Comparison of ENCODE assay signal across 8 mouse cellular contexts in the genomic region with DNA sequence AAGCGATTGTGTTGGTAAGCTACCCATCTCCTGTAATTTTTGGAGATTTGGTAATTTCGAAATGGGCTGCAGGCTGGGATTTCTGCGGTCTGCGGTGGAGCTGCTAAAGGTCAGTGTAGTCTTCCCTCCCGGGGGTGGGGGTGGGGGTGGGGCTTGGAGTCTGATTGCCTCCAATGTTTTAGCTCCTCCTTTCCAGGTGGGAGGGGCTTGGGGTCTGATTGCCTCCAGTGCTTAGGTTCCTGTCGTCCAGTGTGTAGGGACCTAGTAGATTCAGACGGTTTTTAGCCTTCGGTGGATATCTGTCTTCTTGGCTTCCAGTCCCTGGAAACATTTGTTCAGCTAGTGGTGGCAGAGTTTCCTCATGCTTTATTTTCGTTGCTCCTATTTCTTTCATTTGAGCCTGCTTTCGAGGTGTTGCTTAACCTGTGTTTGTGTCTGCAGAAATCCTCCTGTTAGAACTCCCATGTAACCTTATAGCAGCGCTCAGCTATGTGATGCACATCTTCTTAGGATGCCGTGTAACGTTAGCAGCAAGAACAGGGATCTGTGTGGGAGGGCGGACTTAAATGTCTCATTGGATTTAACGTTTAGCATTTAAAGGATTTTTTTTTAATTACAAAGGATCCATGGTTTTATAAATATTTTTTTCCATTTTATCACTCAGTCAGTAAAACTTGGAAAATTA.
DNase-seq lines count a peak whose midpoint lies in the region; ATAC-seq lines count a peak whose summit lies in the region.

No protein-coding gene starts in this region.

- H3K4me2 ChIP-seq in kidney, embryonic 15.5 days: peak overlapping the region; percentile 53
- peak overlapping the region; percentile 16; the same call in 1 of the 2 replicates for H3K4me2 ChIP-seq in stomach, embryonic 15.5 days

- H3K9me3 ChIP-seq in kidney, embryonic 15.5 days (replicated peaks): no peaks in the 10 kb centered on the region
- H3K9me3 ChIP-seq in stomach, embryonic 15.5 days: no peaks in the 10 kb centered on the region

- H3K9ac ChIP-seq in kidney, embryonic 15.5 days: no peak overlapping the region
- H3K9ac ChIP-seq in stomach, embryonic 15.5 days: no peak overlapping the region

- no peaks in the 10 kb centered on the region; the same call in 1 of the 2 replicates for H3K4me1 ChIP-seq in kidney, embryonic 15.5 days
- H3K4me1 ChIP-seq in stomach, embryonic 15.5 days: peaks cover 4% of the 10 kb centered on the region; the same call in 1 of the 2 replicates

- no peak for ATAC-seq in kidney, embryonic 15.5 days (replicated peaks; ENCODE audit: low FRiP score)
- ATAC-seq in stomach, embryonic 15.5 days (ENCODE audit: insufficient read depth, low FRiP score, low read depth): no peak

- H3K36me3 ChIP-seq in kidney, embryonic 15.5 days: no peaks in the 10 kb centered on the region
- no peaks in the 10 kb centered on the region for H3K36me3 ChIP-seq in stomach, embryonic 15.5 days

- no peaks in the 10 kb centered on the region for H3K27me3 ChIP-seq in kidney, embryonic 15.5 days
- H3K27me3 ChIP-seq in stomach, embryonic 15.5 days (replicated peaks): no peaks in the 10 kb centered on the region

- peak; percentile 91 for DNase-seq in ZHBTc4 (ENCODE audit: low read depth, low spot score)
- DNase-seq in c-Kit-positive CD71-negative TER-119-negative erythroid progenitor cells, embryonic 14.5 days (ENCODE audit: low read depth): peak; percentile 24
- peak; percentile 28 to 59 for DNase-seq in heart, adult 9 months (ENCODE audit: low spot score in 2 of 2)
- DNase-seq in lung, postnatal 10 days: peak; percentile 38
- DNase-seq in T-cell, adult 2 months (ENCODE audit: low spot score): no peak
- DNase-seq in layer of hippocampus, adult 9-11 months: no peak

- H3K27ac ChIP-seq in kidney, embryonic 15.5 days: no peak overlapping the region
- no peak overlapping the region for H3K27ac ChIP-seq in stomach, embryonic 15.5 days

- H3K4me3 ChIP-seq in kidney, embryonic 15.5 days (replicated peaks): peak overlapping the region; percentile 21
- H3K4me3 ChIP-seq in stomach, embryonic 15.5 days (replicated peaks): no peak overlapping the region

- WGBS in kidney, embryonic 15.5 days: 10% methylated on average over 15 of the region's 15 CpGs
- WGBS in stomach, embryonic 15.5 days: 20% methylated on average over 15 of the region's 15 CpGs

Comparison
In these comparisons a context has a peak if more than half of its experiments do, and no peak if none do; other contexts are left out.
1. DNase-seq: peak in ZHBTc4 (single experiment), c-Kit-positive CD71-negative TER-119-negative erythroid progenitor cells, embryonic 14.5 days (single experiment), heart, adult 9 months (2 of 2) and lung, postnatal 10 days (single experiment); none in T-cell, adult 2 months (single experiment) and layer of hippocampus, adult 9-11 months (single experiment).